Mouse (Mus musculus) limb, embryonic 11.5 days (tissue): Measurements from ENCODE around the gene Rpl31. TPM values are rescaled to one million over a fixed set of nuclear protein-coding genes. Genes with fewer than 3 reads are reported as not detected.

Experiments
- ATAC-seq: fragments of 200-750 bp; cut with Nextera tagmentation; 2 replicates; pipeline ENCODE4 v1.8.0; 2017; ENCODE audit warnings: low read depth; ENCODE audit not compliant: insufficient number of reproducible peaks, low FRiP score, low TSS enrichment
- DNase-seq: peaks from one replicate; pipeline ENCODE4 v3.0.0-alpha.2; 2015; ENCODE audit warnings: low spot score
- H3K27ac ChIP-seq: fragments of 300-500 bp; sonication (generic); replicated peaks from 2 replicates; pipeline ENCODE4 v1.5.1; 2014; ENCODE audit warnings: low read depth, mild to moderate bottlenecking, low read length
- H3K27me3 ChIP-seq: fragments of 300-500 bp; sonication (generic); 2 replicates; pipeline ENCODE4 v1.6.1; 2014; ENCODE audit warnings: mild to moderate bottlenecking, low read length, mixed read lengths; ENCODE audit not compliant: control insufficient read depth, insufficient read depth
- H3K36me3 ChIP-seq: fragments of 300-500 bp; sonication (generic); 2 replicates; pipeline ENCODE4 v1.6.1; 2014; ENCODE audit warnings: mild to moderate bottlenecking, low read length, moderate library complexity, mixed read lengths; ENCODE audit not compliant: control insufficient read depth, insufficient read depth
- H3K4me1 ChIP-seq: fragments of 300-500 bp; sonication (generic); 2 replicates; pipeline ENCODE4 v1.6.1; 2014; ENCODE audit warnings: low read length, mixed read lengths; ENCODE audit not compliant: control insufficient read depth, insufficient read depth
- H3K4me2 ChIP-seq: fragments of 300-500 bp; sonication (generic); 2 replicates; pipeline ENCODE4 v1.6.1; 2014; ENCODE audit warnings: low read depth, mild to moderate bottlenecking, moderate library complexity; ENCODE audit not compliant: severe bottlenecking
- H3K4me3 ChIP-seq: fragments of 300-500 bp; sonication (generic); 2 replicates; pipeline ENCODE4 v1.5.1; 2014; ENCODE audit warnings: low read depth, low read length
- H3K9ac ChIP-seq: fragments of 300-500 bp; sonication (generic); 2 replicates; pipeline ENCODE4 v1.6.1; 2014; ENCODE audit warnings: mild to moderate bottlenecking, low read length
- H3K9me3 ChIP-seq: fragments of 300-500 bp; sonication (generic); 2 replicates; pipeline ENCODE4 v1.6.1; 2016; ENCODE audit warnings: low read length; ENCODE audit not compliant: control insufficient read depth
- WGBS: fragments of 180-500 bp; shearing (Covaris S2); extraction: QIAGEN DNeasy Blood & Tissue Kit; methylation state at CpG from one replicate; pipeline ENCODE4 v1.1.7; 2014; 5-methylcytosine and 5-hydroxymethylcytosine counted together
- polyA plus RNA-seq: library from polyadenylated mRNA; unstranded; fragments of >200 nt; fragmentation: Nextera tagmentation; extraction: Ambion mirVana; gene quantifications from 2 replicates; pipeline ENCODE4 v1.2.1, GENCODE M21; 2014

Rpl31 gene
- polyA plus RNA-seq, 1 experiment from 2014 or later, result 585 TPM

DNA sequence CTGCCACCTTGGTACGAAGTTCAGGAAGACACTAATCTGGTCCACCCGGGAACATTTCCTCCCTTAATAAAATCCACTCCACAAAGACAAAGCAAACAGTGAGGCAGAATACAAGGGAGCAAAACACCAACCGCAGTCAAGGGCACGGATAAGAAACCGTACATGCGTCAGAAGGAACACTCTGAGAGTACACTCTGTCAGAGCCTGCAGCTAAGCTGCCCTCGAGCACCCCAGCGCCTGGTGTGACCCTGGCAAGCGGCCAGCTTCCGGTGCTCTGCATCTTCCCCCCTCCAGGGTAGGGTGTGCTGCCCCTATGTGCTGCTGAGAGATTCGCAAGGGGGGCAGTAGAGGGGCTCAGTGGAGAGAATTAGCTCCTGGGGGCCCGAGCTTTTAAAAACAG is 50.2 kb downstream of the Rpl31 start:
- ATAC-seq, result no peak
- no peaks in the 10 kb centered on the region for H3K27me3 ChIP-seq
- no peak overlapping the region for H3K4me3 ChIP-seq
- H3K4me1 ChIP-seq, result peaks cover 3% of the 10 kb centered on the region; the same call in 1 of the 2 replicates
- H3K9ac ChIP-seq, result 0 out of 2 replicates have a peak overlapping the region, but pooled peaks have one; percentile 23
- WGBS, result 39% methylated on average over 12 of the region's 12 CpGs
- peak; percentile 44 for DNase-seq
- no peak overlapping the region for H3K4me2 ChIP-seq
- no peaks in the 10 kb centered on the region for H3K9me3 ChIP-seq
- no peaks in the 10 kb centered on the region for H3K36me3 ChIP-seq
- H3K27ac ChIP-seq, result no peak overlapping the region

DNA sequence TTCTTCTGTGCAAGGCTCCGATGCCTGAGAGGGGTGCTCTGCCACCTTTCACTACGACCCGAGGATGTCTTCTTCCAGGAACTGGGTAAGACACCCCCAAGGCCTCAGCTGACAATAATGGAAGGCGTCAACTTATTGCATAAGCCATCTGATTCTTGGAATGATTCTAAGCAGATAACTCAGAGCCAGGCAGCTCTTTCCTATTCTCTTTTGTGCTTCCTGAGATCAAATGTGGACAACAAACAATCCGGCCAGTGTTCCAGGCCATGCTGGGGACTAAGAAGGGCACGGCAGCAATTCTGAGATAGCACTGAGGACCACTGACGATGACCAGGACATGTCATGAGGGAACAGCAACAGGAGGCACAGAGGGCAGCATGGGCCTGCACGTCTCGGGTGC is 51.2 kb downstream of the Rpl31 start:
- Histone ChIP-seq H3K27ac (no peak overlapping the region), H3K4me2 (no peak overlapping the region), H3K27me3 (no peaks in the 10 kb centered on the region), H3K4me1 (peaks cover 3% of the 10 kb centered on the region; the same call in 1 of the 2 replicates), H3K9me3 (no peaks in the 10 kb centered on the region), H3K4me3 (no peak overlapping the region), H3K36me3 (no peaks in the 10 kb centered on the region), H3K9ac (no peak overlapping the region)
- 82% methylated on average over 9 of the region's 9 CpGs for WGBS
- no peak for DNase-seq
- no peak for ATAC-seq

DNA sequence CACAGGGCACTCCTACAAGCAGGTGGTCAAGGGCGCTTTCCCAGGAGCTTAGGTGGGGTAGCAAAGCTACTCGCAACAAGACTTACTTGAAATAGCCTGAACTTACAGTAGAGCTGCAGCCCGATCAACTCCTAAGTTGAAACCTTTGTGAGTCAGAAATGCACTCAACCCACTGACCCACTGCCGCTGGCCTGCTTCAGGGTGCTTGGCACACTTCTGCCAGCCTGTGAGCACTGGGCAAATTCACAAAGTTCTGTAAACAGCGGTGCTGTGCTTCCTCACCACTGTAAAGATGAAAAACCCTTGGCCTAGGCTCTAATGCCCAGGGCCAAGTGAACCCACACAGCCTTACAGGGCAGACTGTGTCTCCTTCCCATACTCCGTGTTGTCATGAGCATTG is 53.3 kb downstream of the Rpl31 start:
- Histone ChIP-seq H3K27ac (no peak overlapping the region), H3K9ac (no peak overlapping the region), H3K27me3 (no peaks in the 10 kb centered on the region), H3K4me2 (no peak overlapping the region), H3K36me3 (no peaks in the 10 kb centered on the region), H3K9me3 (no peaks in the 10 kb centered on the region), H3K4me3 (no peak overlapping the region), H3K4me1 (peaks cover 3% of the 10 kb centered on the region; the same call in 1 of the 2 replicates)
- DNase-seq (no peak), ATAC-seq (no peak)
- 94% methylated on average over 6 of the region's 6 CpGs for WGBS

Other genes starting within 250 kb of the Rpl31 start
- gene Npas2, start 174.1 kb upstream of the Rpl31 start, polyA plus RNA-seq, result 0.03 TPM in 1 of 2 replicates, not detected in the other
- gene Tbc1d8, start 110.9 kb downstream of the Rpl31 start, polyA plus RNA-seq, result 5.0 and 5.3 TPM in 2 replicates
- 31.3 and 31.4 TPM in 2 replicates for gene Cnot11, start 167.2 kb downstream of the Rpl31 start, polyA plus RNA-seq
- 26.2 and 32.4 TPM in 2 replicates for gene Rnf149, start 209.6 kb downstream of the Rpl31 start, polyA plus RNA-seq